Mouse (Mus musculus) CH12.LX (cell line): ENCODE measurements around the gene Ttll4. TPM values are rescaled to one million over a fixed set of nuclear protein-coding genes. Genes with fewer than 3 reads are reported as not detected.

ENCODE experiments used
- DNase-seq: peaks from one replicate; pipeline ENCODE4 v3.0.0-alpha.2; 2013; ENCODE audit errors: extremely low read depth
- H3K27ac ChIP-seq: 2 replicates; pipeline ENCODE4 v1.5.1; 2012; ENCODE audit warnings: low read depth, mild to moderate bottlenecking, control low read depth, moderate library complexity; ENCODE audit not compliant: insufficient read depth
- H3K27me3 ChIP-seq: replicated peaks from 2 replicates; pipeline ENCODE3; 2012; ENCODE audit warnings: inconsistent platforms
- H3K36me3 ChIP-seq, 2 experiments: replicated peaks in 1 of 2; 2 replicates each; pipeline versions ENCODE3 to v1.6.1; 2012; ENCODE audit warnings: inconsistent platforms in 1 of 2, low read length in 1 of 2, mild to moderate bottlenecking in 1 of 2, mixed read lengths in 1 of 2, moderate library complexity in 1 of 2; ENCODE audit not compliant: control insufficient read depth in 1 of 2, insufficient read depth in 1 of 2
- H3K4me1 ChIP-seq, 2 experiments: 2 replicates each; pipeline ENCODE4 v1.6.1; 2012; ENCODE audit warnings: inconsistent platforms in 1 of 2, moderate library complexity in 1 of 2; ENCODE audit not compliant: insufficient read depth in 2 of 2, control insufficient read depth in 1 of 2
- H3K4me2 ChIP-seq: 2 replicates; pipeline ENCODE4 v1.6.1; 2012; ENCODE audit warnings: low read depth, mild to moderate bottlenecking, control low read depth; ENCODE audit not compliant: poor library complexity, insufficient read depth, severe bottlenecking
- H3K4me3 ChIP-seq, 3 experiments: fragments of 150-350 bp in 1 of 3; sonication (generic) in 1 of 3; replicated peaks in 1 of 3; 2 replicates each; pipeline versions ENCODE3 to v1.5.1; 2011 to 2012; ENCODE audit warnings: low read depth in 2 of 3, low read length in 2 of 3, mild to moderate bottlenecking in 2 of 3, moderate library complexity in 2 of 3, control low read depth in 1 of 3, improper control_type of control experiment in 1 of 3, inconsistent platforms in 1 of 3, mixed read lengths in 1 of 3; ENCODE audit not compliant: poor library complexity in 1 of 3
- H3K79me2 ChIP-seq: replicated peaks from 2 replicates; pipeline ENCODE4 v1.6.1; 2012; ENCODE audit warnings: mild to moderate bottlenecking, moderate library complexity; ENCODE audit not compliant: control insufficient read depth, poor library complexity, insufficient read depth, severe bottlenecking; ENCODE audit errors: extremely low read depth
- H3K9ac ChIP-seq: 2 replicates; pipeline ENCODE4 v1.6.1; 2012; ENCODE audit warnings: low read depth, mild to moderate bottlenecking, control low read depth, moderate library complexity; ENCODE audit not compliant: insufficient read depth
- H3K9me3 ChIP-seq: replicated peaks from 2 replicates; pipeline ENCODE3; 2012; ENCODE audit warnings: low read length, inconsistent platforms, mixed read lengths
- CHD2 ChIP-seq: IDR thresholded peaks from 2 replicates; pipeline ENCODE4 v1.6.1; 2011; ENCODE audit warnings: low read length, improper control_type of control experiment
- ELF1 ChIP-seq: IDR thresholded peaks from 2 replicates; pipeline ENCODE4 v1.6.1; 2014; ENCODE audit warnings: low read depth, mild to moderate bottlenecking, inconsistent platforms, low read length, improper control_type of control experiment
- ETS1 ChIP-seq: conservative IDR thresholded peaks from 2 replicates; pipeline ENCODE4 v1.6.1; 2012; ENCODE audit warnings: low read depth, mild to moderate bottlenecking, inconsistent platforms, low read length, improper control_type of control experiment, moderate library complexity
- HCFC1 ChIP-seq: IDR thresholded peaks from 2 replicates; pipeline ENCODE4 v1.6.1; 2012; ENCODE audit warnings: low read depth, mild to moderate bottlenecking, inconsistent platforms, low read length, improper control_type of control experiment
- JUN ChIP-seq: IDR thresholded peaks from 2 replicates; pipeline ENCODE4 v1.6.1; 2011; ENCODE audit warnings: low read depth, mild to moderate bottlenecking, low read length, improper control_type of control experiment, moderate library complexity; ENCODE audit not compliant: insufficient read depth
- JUND ChIP-seq: conservative IDR thresholded peaks from 2 replicates; pipeline ENCODE4 v1.6.1; 2011; ENCODE audit warnings: low read depth, low read length, improper control_type of control experiment
- KAT2A ChIP-seq: IDR thresholded peaks from 2 replicates; pipeline ENCODE4 v1.6.1; 2012; ENCODE audit warnings: low read length, improper control_type of control experiment, inconsistent platforms; ENCODE audit not compliant: insufficient replicate concordance
- MAFK ChIP-seq: IDR thresholded peaks from 2 replicates; pipeline ENCODE4 v1.6.1; 2011; ENCODE audit warnings: low read length, improper control_type of control experiment; ENCODE audit not compliant: insufficient replicate concordance
- MAZ ChIP-seq: IDR thresholded peaks from 2 replicates; pipeline ENCODE4 v1.6.1; 2012; ENCODE audit warnings: low read depth, mild to moderate bottlenecking, inconsistent platforms, low read length, improper control_type of control experiment, moderate library complexity
- MXI1 ChIP-seq: IDR thresholded peaks from 2 replicates; pipeline ENCODE4 v1.6.1; 2011; ENCODE audit warnings: mild to moderate bottlenecking, low read depth, low read length, improper control_type of control experiment
- NELFE ChIP-seq: IDR thresholded peaks from 2 replicates; pipeline ENCODE4 v1.6.1; 2011; ENCODE audit warnings: low read depth, low read length, improper control_type of control experiment
- NRF1 ChIP-seq: IDR thresholded peaks from 2 replicates; pipeline ENCODE4 v1.6.1; 2014; ENCODE audit warnings: low read depth, mild to moderate bottlenecking, inconsistent platforms, low read length, improper control_type of control experiment, moderate library complexity
- PAX5 ChIP-seq: IDR thresholded peaks from 2 replicates; pipeline ENCODE4 v1.6.1; 2012; ENCODE audit warnings: low read length, inconsistent platforms, mixed read lengths
- POLR2AphosphoS2 ChIP-seq: IDR thresholded peaks from 2 replicates; pipeline ENCODE4 v1.6.1; 2011; ENCODE audit warnings: low read depth, low read length, improper control_type of control experiment
- RAD21 ChIP-seq: IDR thresholded peaks from 2 replicates; pipeline ENCODE4 v1.6.1; 2011; ENCODE audit warnings: low read depth, mild to moderate bottlenecking, low read length, improper control_type of control experiment, moderate library complexity
- SIN3A ChIP-seq: IDR thresholded peaks from 2 replicates; pipeline ENCODE4 v1.6.1; 2012; ENCODE audit warnings: low read length, improper control_type of control experiment, inconsistent platforms
- TBP ChIP-seq: conservative IDR thresholded peaks from 2 replicates; pipeline ENCODE4 v1.6.1; 2011; ENCODE audit warnings: low read depth, low read length, improper control_type of control experiment
- UBTF ChIP-seq: IDR thresholded peaks from 2 replicates; pipeline ENCODE4 v1.6.1; 2012; ENCODE audit warnings: low read depth, mild to moderate bottlenecking, inconsistent platforms, low read length, improper control_type of control experiment, moderate library complexity
- USF2 ChIP-seq: conservative IDR thresholded peaks from 2 replicates; pipeline ENCODE4 v1.6.1; 2011; ENCODE audit warnings: low read depth, low read length, improper control_type of control experiment
- ZMIZ1 ChIP-seq: IDR thresholded peaks from 2 replicates; pipeline ENCODE4 v1.6.1; 2012; ENCODE audit warnings: low read depth, mild to moderate bottlenecking, inconsistent platforms, low read length, improper control_type of control experiment
- dilution Hi-C: fragments of 300-500 bp; cut with MboI; formaldehyde crosslinking; loops from 2 replicates; pipeline ENCODE4 v1.14.3; 2020; ENCODE audit warnings: low sequenced_read_pairs; ENCODE audit not compliant: extremely low pct_unique_long_range_greater_than_20kb, extremely low pct_ligation_motif_present
- in situ Hi-C: fragments of 300-500 bp; cut with MboI; formaldehyde crosslinking; loops from 3 replicates; pipeline ENCODE4 v1.14.3; 2019; ENCODE audit warnings: low sequenced_read_pairs, low pct_ligation_motif_present, low pct_unique_long_range_greater_than_20kb, mixed read lengths
- polyA plus RNA-seq: library from polyadenylated mRNA; unstranded; fragments of >175 nt; gene quantifications from 2 replicates; pipeline ENCODE4 v1.2.1, GENCODE M21; 2012; ENCODE audit warnings: low read depth; ENCODE audit not compliant: insufficient read length
- total RNA-seq, 2 experiments: library from RNA; depleted of rRNA; stranded (reverse); fragments of 300-350 nt in 1 of 2; fragments of >200 nt in 1 of 2; gene quantifications; 2 replicates each; pipeline ENCODE4 v1.2.3; 2012 to 2014

Ttll4 gene
- total and polyA plus RNA-seq, 3 experiments = 21.8 to 85.8 (median 23.6) TPM

- dilution Hi-C loops (no loop called here), in situ Hi-C loops (no loop called here)
- Histone ChIP-seq H3K36me3 (no peaks in the 10 kb centered on the region), H3K4me3 (no peak overlapping the region), H3K4me1 (0 out of 4 replicates have a peak, but pooled peaks cover 0 to 5% of the 10 kb centered on the region in 2 experiments), H3K4me2 (no peak overlapping the region), H3K9ac (no peak overlapping the region)
- no peak for DNase-seq
- TF ChIP-seq MAZ (no peak), USF2 (no peak), MAFK (no peak), RAD21 (no peak), TBP (no peak), NELFE (no peak), PAX5 (no peak), JUN (no peak), POLR2AphosphoS2 (no peak)
- TF ChIP-seq, all 38 proteins: peak for 0
- Histone ChIP-seq H3K27ac (no peak overlapping the region), H3K9me3 (no peaks in the 10 kb centered on the region), H3K79me2 (no peaks in the 10 kb centered on the region), H3K27me3 (peaks cover 7% of the 10 kb centered on the region)
These were observed 79.3 kb downstream of the Ttll4 start for GRCm38 (mm10) chr1:74740846-74741245.

- H3K4me2 ChIP-seq = no peak overlapping the region
- H3K27me3 ChIP-seq = peaks cover 10% of the 10 kb centered on the region
- peaks cover 6 to 10% of the 10 kb centered on the region in 2 experiments; a peak in 3 of 4 replicates for H3K4me1 ChIP-seq
- no peak for DNase-seq
- H3K79me2 ChIP-seq = no peaks in the 10 kb centered on the region
- in situ Hi-C loops = no loop called here
- H3K4me3 ChIP-seq = no peak overlapping the region
- H3K27ac ChIP-seq = no peak overlapping the region
- H3K9me3 ChIP-seq = no peaks in the 10 kb centered on the region
- no peak overlapping the region for H3K9ac ChIP-seq
- TF ChIP-seq SIN3A (no peak), KAT2A (no peak), JUND (no peak), NELFE (no peak), ZMIZ1 (no peak), NRF1 (no peak), POLR2AphosphoS2 (no peak), HCFC1 (no peak), MAZ (no peak), PAX5 (no peak), UBTF (no peak), ETS1 (no peak), JUN (no peak), ELF1 (no peak), MXI1 (no peak), CHD2 (no peak)
- TF ChIP-seq, all 38 proteins: peak for 0
- dilution Hi-C loops = no loop called here
- no peaks in the 10 kb centered on the region for H3K36me3 ChIP-seq
These were observed 85.8 kb downstream of the Ttll4 start for GRCm38 (mm10) chr1:74747335-74747734.
